Mouse (Mus musculus): ENCODE results near the gene Aldh9a1.
"Not testable (repeated sequence)": the region's sequence is repeated elsewhere in the genome, so short reads cannot be mapped to it uniquely, and the experiment has no call there.

Aldh9a1 gene

GRCm38 (mm10) chr1:167349815-167350596, at the start of gene Aldh9a1:
Gene Aldh9a1 (plus strand): TSS chr1:167349991.
- DNase-seq (ENCODE audit: low spot score) = peak; percentile 89

DNA sequence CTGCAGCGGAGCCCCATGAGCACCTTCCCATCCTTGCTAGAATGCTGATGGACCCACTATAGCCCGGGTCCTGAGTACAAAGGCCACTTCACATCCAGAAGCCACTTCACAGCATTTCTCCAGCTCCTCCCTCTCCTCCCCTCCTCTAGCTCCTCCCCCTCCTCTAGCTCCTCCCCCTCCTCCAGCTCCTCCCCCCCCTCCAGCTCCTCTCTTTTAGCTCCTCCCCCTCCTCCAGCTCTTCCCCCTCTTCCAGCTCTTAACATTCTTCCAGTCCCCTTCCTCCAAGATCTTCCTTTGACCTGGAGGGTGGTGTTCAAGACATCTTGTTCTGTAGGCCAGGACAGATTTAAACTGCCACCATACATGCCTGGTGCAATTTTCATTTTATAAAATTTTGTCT, 49.7 kb upstream of the Aldh9a1 start:
- no peak for DNase-seq (ENCODE audit: low spot score)

- DNase-seq (ENCODE audit: low spot score) = no peak
These were observed 44.2 kb upstream of the Aldh9a1 start for GRCm38 (mm10) chr1:167305501-167306137.

GRCm38 (mm10) chr1:167306451-167307240, 43.1 kb upstream of the Aldh9a1 start:
- DNase-seq (ENCODE audit: low spot score) = peak; percentile 17

DNA sequence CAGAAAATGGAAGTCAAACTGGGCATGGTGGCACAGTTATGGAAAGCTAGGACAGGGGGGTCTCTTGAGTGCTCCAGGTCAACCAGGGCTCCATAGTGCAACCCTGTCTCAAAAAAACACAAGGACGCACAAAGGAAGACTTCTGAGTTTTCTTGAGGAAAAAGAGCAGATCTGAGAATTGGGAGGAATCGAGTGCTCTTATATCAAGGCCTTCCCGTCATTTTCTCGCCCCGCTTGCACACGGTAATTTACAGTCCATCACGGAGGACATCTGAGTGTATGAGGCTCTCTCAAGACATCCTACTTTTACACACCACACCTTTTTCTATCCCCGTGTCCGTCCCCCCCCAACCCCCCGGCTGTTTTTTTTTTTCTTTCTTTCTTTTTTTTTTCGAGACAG, 42.1 kb upstream of the Aldh9a1 start:
- no peak for DNase-seq (ENCODE audit: low spot score)

- peak; percentile 98 for DNase-seq (ENCODE audit: low spot score)
These were observed 41.3 kb upstream of the Aldh9a1 start, which contains the start of gene Tmco1 for GRCm38 (mm10) chr1:167308261-167309054. Gene Tmco1 (plus strand): TSS chr1:167308378.

DNA sequence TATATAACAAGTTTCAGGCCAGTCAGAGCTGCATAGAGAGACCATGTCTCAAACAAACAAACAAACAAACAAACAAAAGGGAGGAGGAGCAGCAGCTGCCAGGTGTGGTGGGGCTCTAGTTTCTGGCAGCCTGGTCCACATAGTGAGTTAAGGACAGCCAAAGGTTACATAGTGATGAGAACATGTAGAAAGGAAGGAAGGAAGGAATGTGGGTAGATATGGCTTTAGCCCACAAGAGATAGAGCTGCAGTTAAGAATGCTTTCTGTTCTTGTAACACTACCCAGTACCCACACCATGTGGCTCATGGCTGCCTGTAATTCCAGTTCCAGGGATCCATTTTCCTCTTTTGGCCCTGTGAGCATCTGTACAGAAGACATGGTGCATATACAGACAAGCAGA, 37.4 kb upstream of the Aldh9a1 start:
- no peak for DNase-seq (ENCODE audit: low spot score)

DNA sequence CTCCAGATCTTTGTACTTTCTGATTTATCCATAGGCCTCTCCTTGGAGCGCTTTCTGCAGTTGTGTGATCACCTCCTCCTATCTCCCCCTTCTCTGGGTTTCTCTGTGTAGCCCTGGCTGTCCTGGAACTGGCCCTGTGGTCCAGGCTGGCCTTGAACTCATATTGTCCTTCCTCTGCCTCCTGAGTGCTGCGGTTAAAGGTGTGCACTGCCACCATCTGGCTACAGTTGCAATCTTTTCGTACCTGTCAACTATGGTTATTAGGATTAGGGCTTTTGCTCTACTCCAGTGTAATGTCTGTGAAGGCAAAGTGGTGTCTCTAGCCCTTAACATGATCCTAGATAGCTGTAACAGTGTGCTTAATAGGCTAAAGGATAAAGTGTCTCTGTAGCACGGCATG, 36.6 kb upstream of the Aldh9a1 start:
- no peak for DNase-seq (ENCODE audit: low spot score)

DNA sequence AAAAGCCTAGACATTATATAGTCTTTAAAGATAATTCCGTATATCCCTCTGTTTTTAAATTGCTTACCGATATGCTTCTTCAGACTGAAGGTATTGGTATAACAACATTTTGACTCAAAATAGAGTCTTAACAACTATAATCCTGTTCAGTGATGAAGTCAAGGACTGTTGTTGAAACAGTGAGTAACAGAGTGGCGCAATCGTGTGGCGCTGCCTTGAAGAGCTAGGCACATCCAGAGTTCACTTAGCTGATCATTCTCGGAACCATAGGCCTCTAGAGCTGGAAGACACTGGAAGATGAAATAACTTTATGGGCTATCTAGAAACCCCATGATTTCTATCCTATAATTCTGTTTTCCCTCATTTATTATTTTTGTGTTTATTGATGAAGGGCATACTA, 28.1 kb upstream of the Aldh9a1 start:
- DNase-seq (ENCODE audit: low spot score) = no peak

- DNase-seq (ENCODE audit: low spot score) = no peak
These were observed 21.0 kb upstream of the Aldh9a1 start for GRCm38 (mm10) chr1:167328776-167329175.

DNA sequence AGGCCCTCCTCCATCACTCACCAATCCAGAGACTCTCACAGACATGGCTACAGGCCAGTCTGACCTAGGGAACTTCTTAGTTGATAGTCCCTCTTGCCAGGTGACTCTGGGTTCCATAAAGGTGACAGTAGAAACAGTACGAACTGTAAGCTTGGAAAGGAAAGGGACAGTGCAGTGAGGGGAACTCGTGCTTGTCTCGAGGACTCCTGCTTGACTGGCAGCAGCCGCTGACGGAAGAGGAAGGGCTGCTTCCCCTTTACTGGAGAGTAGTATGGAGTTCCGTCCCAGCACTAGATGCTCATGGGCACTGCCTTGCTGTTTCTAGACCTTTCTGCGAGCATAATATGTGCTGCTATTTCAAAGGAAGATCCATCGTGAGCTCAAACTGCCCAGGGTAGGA, 18.7 kb upstream of the Aldh9a1 start:
- no peak for DNase-seq (ENCODE audit: low spot score)

GRCm38 (mm10) chr1:167336398-167336797, 13.4 kb upstream of the Aldh9a1 start:
- DNase-seq (ENCODE audit: low spot score) = no peak

DNA sequence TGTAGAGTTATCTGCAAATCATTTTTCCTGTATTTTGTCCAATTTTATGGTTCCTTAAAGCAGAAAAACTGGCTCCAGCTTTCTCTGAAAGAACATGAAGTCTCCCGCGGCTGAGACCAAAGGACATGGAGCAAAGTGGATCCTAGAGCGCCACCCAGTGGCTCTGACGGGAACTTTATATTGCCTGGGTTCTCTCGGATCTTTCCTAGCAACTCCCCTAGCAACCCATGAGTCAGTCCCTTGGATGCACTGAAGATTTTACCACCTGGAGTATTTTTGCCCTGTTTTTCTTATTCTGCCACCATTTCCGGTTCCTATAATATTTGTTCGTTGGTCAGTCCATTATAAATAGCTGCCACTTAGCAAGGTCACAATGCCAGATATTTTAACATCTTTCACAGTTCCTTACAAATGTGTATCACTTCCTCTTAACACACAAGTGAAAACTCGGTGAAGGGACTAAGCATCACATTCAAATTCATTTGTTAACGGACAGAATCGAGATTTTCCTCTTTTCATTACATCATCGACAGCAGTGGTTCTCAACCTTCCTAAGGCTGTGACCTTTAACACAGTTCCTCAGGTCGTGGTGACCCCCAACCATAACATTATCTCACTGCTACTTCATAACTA, 12.2 kb upstream of the Aldh9a1 start:
- peak; percentile 83 for DNase-seq (ENCODE audit: low spot score)

DNA sequence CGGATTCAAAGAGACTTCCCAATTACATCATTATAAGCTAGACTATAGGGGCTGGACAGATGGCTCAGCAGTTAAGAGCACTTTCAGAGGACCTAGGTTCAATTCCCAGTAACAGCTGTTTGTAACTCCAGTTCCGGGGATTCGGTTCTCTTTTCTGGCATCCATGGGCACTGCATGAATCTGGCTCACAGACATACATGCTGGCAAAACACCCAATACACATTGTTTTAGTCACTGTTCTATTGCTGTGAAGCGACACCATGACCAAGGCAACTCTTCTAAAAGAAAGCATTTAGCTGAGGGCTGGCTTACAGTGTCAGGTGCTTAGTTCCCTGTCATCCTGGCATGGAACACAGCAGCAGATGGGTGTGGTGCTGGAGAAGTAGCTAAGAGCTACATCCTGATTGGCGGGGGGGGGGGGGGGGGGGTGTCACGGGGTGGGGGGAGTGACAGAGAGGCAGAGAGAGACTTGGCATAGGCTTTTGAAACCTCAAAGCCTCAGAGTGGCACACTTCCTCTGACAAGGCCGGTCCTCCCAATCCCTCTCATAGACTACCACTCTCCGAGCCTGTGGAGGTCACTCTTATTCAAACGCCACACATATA, 10.5 kb upstream of the Aldh9a1 start:
- DNase-seq (ENCODE audit: low spot score) = no peak

DNA sequence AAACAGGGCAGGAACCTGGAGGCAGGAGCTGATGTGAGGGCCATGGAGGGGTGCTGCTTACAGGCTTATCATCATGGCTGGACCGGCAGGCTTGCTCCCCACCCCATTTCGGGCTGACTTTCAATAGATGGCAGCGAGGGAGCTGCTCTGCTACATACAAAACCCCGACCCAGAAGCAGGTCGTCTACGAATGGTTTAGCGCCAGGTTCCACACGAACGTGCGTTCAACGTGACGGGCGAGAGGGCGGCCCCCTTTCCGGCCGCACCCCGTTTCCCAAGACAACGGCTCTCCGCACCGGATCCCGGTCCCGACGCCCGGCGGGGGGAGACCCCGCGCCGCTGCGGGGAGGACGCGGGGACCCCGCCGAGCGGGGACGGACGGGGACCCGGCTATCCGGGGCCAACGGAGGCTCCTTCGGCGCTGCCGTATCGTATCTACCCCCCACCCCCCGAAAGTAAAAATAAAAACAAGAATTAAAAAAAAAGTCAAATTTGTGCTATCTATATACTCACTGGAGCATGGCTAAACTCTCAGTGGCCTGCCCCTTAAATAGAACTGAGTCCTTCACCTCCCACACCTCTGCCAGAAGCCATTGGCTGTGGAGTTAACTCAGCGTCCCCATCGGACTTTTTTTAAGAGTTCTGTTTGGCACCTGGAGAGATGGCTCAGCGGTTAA, 9.5 kb upstream of the Aldh9a1 start:
- DNase-seq (ENCODE audit: low spot score) = no peak

GRCm38 (mm10) chr1:167340910-167341528, 8.8 kb upstream of the Aldh9a1 start:
- DNase-seq (ENCODE audit: low spot score) = no peak

- no peak for DNase-seq (ENCODE audit: low spot score)
These were observed 7.0 kb upstream of the Aldh9a1 start for GRCm38 (mm10) chr1:167342831-167343230.

- not testable (repeated sequence) for DNase-seq (ENCODE audit: low spot score)
These were observed 3.7 kb upstream of the Aldh9a1 start for GRCm38 (mm10) chr1:167345994-167346520.

GRCm38 (mm10) chr1:167349206-167349605, 585 bp upstream of the Aldh9a1 start:
- not testable (repeated sequence) for DNase-seq (ENCODE audit: low spot score)

Measured in urinary bladder, postnatal 25 days (tissue).